Mouse (Mus musculus) kidney, postnatal 14 days (tissue): ENCODE data around the gene Misp.

Experiments used
- DNase-seq: peaks from one replicate; pipeline ENCODE4 v3.0.0; 2022; ENCODE audit warnings: mixed read lengths

Misp gene

DNA sequence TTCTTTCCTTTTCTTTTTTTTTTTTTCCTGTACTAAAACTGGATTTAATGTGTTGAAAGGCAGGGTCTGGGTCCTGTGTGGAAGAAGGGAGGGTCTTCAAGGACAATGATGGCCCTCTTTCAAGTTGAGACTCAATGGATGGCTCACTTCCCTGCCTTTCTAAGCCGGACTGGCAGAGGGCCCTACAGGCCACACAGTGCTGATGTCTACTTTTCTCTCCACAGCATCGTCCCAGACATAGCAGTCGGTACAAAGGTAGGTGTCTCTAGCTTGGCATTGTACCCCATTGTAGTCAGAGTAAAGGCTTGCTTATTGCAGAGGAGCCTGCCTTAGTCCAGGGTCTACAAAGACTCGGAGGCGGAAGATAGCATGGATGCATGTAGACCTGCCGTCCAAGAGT is 35.5 kb downstream of the Misp start:
- DNase-seq = no peak

DNA sequence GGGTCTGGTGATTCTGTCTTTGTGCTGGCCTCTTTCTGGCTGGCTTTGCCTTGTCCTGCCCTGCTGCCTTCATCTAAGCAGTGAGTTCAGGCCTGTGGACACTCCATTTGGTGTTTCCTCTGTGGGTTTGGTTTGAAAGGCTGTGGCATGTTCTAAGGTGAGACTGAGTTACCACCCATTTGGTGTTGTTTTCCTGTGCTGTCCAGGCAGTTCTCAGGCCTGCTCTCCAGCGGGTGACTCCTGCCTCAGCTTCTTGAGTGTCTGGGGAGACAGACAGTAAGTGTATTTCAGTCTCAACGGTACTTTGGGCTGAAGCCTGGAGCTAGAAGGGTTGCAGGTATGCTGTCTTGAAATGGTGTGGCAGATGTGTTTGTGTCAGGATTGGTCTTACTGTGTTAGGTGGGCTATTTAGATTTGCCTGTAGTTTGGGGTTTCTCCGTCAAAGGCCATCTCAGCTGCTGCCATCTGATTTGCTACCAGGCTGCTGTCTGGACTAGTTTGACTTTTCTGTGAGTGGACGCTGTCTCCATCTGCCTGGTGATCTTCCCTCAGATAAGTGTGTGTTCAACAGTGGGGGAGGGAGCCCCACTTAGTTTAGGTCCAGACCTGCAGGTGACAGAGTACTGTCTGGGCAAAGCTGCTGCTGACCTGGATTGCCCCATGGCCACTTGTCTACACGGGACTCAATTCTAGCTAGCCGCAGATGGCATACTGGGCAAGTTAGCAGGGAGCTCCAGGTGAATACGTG is 36.1 kb downstream of the Misp start:
- DNase-seq = no peak

DNA sequence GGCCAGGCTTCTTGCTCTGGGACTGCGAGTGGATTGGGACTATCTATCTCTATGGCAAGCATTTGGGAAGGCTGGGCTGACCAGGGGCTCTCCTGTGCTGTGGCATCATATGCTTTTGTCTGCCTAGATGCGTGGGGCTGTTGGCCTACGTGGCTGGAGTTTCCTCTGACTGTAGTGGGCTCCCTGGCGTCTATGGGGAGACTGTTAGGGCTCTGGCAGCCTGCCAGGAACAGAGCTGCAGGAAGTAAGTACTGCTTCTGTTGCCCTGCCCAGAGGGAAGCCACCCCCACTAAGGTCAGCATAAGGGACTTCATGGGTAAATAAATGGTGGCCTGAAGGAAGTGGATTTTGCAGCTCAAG is 36.6 kb downstream of the Misp start:
- peak; percentile 91 for DNase-seq

DNA sequence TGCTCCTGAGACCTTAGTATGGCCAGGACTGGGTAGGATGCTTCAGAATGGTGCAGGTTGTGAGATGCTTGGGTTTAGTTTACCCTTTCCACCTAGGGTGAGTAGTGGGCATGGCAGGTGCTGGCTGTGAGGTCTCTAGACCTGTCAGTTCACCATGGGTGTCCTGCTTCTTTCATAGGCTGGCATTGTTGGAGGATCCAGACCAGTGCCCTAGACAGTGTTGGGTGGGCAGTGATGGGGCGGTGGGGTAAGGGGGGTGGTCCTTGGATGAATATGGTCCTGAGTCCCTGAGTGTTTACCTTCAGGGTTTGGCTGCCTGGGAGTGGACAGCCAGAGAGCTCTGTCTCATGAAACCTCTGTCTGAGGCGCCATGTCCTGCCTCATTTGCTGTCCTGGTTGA is 37.1 kb downstream of the Misp start:
- no peak for DNase-seq

DNA sequence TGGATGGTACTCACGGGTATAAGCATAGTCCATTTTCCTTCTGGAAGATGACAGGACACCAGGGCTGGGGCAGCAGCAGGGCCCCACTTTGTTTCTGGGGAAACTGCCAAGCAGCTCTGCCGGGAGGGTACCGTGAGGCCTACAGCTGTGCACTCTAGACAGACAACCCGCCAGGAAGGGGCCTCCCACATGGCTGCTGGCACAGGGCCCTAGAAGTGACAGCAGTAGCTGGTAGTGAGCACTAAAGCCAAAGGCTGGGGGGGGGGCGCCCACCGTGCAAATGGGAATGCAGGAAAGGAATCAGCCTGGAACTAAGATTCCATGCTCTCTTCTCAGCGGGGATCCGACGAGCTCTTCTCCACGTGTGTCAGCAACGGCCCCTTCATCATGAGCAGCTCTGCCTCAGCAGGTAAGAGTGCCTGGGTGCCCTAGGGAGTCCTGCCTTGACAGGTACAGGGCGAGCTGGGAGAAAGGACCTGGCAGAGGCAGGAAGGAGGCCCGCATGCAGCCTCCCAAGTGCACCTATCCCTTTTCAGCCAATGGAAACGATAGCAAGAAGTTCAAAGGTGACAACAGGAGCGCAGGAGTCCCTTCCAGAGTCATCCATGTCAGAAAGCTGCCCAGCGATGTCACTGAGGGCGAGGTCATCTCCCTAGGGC is 37.8 kb downstream of the Misp start:
- peak; percentile 88 for DNase-seq

DNA sequence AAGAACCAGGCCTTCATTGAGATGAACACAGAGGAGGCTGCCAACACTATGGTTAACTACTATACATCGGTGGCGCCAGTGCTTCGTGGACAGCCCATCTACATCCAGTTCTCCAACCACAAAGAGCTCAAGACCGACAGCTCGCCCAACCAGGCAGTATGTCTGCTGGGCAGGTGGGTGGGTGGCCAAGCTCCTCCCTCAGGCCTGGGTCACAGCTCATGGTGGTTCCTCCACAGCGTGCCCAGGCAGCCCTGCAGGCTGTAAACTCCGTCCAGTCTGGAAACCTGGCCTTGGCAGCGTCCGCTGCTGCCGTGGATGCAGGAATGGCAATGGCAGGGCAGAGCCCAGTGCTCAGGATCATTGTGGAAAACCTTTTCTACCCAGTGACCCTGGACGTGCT is 38.3 kb downstream of the Misp start:
- no peak for DNase-seq

DNA sequence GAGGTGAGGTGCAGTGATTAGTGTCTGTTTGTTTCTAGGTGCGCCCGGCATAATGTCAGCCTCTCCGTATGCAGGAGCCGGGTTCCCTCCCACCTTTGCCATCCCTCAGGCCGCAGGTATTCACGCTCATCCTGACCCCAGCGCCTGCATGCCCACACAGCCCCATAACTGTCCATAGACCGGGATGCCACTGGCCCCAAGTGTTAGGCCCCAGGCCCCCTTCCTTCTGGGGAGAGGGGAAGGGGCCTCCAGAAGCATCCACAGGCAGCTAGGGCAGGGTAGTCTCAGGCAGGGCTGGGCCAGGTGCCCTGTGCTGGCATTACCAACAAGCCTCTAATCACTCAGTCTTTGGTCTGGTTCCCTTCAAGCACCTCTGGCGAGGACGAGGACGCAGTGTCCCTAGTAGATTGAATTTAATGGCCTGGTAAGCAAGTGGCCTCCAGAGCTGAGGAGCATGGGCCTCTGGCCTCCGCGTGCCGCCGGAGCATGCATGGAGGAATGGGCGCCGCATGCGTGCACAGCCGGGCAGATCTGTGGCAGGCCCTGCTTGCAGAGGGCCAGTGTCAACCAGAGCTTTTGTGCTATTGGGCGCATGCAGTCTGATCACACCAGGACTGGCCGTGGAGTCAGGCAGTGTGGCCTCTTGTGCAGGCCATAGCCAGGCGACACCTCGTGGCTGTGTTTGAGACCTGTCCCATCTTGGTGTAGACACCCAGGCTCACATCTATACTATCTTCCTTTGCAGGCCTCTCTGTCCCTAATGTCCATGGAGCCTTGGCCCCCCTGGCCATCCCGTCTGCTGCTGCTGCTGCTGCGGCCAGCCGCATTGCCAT is 39.5 kb downstream of the Misp start:
- no peak for DNase-seq

DNA sequence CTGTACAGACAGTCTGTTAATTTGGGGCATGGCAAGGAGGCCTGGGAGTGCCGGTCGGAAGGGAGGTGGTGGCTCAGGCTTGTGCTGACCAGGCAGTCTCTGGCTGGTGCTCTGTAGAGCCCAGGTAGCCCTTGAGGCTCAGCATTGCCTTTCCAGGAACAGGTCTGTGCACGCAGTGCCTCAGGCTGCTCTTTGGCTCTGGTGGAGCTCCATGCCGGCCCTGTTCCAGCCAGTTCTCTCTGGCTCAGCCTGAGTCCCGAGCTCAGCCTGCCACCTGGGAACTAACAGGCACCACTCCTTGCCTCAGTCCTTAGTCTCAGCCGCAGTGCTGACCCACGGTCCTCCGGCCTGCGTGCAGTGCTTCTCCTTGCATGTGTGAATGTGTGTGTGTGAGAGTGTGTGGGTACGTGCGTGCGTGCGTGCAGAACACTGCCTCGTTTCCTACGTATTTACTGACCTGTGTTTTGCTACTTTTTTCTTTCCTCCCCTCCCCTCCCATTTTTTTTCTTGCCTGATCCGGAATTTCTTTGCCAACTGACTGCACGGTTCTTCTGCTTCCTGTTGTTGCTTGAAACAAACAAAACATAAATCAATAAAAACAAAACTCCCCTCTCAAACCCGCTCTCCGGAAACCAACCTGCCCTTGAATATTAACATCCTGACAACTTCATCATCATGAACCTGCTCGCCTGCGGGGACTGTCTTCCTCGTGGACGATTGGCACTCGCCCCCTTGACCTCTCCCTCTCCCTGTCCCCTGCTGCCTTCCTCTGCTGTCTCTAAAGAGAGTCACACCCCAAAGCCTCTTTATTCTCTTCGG is 40.6 kb downstream of the Misp start:
- peak; percentile 83 for DNase-seq

DNA sequence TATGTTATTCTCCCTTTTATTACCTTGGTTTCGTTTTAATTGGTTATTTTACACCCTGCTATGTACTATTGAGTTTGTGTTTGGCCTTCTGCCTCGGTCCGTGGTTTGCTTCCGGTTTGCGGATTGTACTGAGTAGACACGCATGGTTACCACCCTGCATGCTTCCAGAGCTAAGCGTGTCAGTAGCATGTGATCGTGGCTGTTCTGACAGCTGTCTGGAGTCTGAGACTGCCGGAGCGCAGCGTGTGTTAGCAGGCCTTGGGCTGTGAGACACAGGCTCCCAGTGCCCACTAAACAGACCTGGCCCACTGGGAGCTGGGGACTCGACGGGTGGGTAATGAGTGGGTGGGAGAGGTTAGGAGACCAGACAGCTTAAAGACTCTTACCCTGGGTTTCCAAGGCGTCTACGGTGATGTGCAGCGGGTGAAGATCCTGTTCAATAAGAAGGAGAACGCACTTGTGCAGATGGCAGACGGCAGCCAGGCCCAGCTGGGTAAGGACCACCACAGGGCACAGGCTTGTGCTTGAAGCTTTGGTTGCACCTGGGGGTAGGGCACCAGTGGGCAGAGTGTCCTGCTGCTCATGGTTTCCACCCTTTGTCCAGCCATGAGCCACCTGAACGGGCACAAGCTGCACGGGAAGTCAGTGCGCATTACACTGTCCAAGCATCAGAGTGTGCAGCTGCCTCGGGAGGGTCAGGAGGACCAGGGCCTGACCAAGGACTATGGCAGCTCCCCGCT is 41.4 kb downstream of the Misp start:
- DNase-seq = no peak

DNA sequence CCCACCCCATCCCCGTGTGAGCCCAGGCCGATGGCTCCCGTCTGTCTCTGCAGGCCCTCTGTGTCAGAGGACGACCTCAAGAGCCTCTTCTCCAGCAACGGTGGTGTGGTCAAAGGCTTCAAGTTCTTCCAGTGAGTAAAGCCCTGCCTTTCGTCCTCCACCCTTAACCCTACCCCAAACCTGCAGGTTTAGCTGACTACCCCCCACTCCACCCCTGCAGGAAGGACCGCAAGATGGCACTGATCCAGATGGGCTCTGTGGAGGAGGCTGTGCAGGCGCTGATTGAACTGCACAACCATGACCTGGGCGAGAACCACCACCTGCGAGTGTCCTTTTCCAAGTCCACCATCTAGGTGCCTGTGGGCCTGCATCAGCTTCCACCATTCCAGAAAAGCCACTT is 42.1 kb downstream of the Misp start:
- DNase-seq = no peak

DNA sequence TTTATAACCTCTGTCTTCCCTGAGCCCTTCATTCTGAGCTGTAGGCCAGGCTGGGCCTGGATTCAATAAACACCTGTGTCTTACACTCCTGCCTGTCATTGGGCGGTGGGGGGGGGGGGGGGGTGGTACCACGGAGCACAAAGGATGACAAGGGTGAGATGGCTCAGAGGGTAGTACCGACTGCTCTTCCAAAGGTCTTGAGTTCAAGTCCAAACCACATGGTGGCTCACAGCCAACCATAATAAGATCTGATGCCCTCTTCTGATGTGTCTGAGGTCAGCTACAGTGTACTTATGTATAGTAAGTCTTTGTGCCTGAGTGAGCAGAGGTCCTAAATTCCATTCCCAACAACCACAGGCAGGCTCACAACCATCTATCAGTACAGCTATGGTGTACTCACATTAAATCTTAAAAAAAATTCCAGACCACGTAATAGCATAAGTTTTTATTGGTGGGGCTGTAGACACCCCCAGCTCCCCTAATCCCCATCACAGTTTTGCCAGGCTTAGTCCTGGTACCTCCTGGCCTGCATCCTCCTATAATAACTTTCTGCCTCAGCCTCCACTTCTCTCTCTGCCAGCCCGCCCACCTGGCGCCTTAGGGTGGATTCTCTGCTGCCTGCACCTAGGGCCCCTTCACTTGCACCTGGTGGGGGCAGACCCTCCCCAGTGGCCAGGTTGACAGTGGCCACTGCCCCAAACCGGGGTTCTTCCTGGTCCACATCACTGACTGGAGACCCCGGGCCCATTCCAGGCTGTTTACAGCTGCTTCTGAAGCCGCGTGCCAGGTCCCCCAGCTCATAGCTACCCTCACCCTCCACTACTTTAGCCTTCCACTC is 43.8 kb downstream of the Misp start:
- no peak for DNase-seq

DNA sequence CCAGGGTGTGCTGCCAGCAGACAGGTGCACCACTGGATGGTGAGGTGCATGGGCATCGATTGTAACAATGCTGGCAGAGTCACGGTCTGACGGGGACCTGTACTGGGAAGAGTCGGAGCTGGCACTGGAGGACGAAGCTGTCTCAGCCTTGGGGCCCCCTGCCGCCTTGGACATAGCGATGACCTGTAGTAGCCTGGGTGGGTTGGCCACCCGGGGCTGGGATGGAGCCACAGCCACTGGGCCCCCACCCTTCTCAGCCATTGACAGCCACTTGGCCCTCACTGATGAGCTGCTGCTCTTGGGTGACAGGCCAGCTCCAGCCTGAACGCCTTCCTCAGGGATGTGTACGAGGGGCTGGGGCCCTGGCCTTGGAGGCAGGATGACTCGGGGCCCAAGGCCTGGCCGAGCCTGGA is 44.4 kb downstream of the Misp start:
- DNase-seq = no peak

DNA sequence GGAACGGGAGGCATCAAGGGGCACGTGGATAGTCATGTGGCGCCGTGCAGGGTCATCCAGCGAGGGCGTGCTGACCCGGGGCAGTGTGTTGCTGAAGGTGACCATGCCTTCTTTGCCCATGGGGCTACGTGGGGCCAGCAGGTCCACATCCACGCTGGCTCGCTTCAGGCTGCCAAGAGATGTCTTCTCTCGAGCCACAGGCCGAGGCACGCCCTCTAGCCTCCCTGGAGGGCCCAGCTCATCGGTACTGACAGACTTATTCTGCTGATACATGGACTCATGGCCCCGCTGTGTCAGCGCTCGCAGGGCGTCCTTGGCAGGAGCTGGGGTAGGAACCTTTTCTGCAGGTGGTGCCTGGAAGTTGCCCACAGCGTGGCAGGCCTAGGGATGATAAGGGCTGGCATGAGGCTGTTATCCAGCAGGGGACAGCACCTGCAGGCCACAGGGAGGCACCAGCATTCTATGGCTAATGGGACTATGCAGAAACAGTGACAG is 45.1 kb downstream of the Misp start:
- DNase-seq = no peak

DNA sequence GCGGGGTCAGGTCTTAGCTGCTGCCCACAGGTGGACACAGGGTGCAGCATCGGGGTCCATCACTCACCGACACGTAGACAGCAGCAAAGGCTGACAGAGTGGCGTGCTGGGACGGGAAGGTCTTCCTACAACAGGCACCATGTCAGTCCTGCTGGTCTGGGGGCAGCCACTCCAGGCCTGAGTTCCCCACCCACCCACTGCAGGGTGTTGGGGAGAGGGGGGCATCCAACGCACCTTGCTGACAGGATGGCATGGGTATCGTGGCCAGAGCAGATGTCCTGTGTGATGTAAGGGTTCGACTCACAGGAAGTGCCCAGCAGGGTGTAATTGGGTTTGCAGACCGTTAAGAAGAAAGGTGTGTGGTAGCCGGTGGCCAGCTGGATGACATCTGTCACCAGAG is 45.8 kb downstream of the Misp start:
- DNase-seq = no peak

DNA sequence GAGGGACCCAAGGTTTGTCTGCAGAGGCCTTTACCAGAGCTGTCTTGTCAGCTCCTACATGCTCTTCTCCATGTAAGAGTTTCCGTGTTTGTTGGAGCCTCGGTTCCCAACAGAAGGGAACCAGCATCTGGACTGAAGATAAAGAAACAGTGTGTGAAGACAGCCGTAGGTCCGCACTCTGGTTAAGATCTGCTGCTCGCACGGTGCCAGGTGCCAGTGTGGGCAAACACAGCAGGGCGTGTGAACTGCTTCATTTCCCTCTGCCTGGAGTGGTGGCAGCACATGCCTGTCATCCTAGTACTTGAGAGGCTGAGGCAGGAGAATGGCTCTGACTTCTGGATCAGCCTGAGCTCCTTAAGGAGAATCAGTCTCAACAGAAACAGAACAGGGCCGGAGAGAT is 51.1 kb downstream of the Misp start:
- no peak for DNase-seq

DNA sequence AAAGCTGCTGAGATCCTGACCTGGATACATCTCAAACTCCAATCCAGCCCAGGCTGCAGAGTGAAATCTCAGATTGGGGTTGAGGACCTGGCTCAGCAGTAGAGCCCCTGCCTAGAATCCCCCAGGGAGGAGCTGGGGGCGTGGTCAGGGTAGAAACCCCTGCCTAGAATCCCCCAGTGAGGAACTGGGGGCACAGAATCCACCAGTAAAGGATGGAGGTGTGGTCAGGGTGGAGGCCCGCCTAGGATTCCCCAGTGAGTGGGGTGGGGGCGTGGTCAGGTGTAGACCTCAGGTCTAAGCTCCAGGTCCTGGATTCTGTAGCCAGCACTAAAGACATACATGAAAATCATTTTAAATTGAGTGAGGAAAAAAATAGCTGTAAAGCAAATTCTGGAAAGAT is 52.1 kb downstream of the Misp start:
- DNase-seq = no peak

DNA sequence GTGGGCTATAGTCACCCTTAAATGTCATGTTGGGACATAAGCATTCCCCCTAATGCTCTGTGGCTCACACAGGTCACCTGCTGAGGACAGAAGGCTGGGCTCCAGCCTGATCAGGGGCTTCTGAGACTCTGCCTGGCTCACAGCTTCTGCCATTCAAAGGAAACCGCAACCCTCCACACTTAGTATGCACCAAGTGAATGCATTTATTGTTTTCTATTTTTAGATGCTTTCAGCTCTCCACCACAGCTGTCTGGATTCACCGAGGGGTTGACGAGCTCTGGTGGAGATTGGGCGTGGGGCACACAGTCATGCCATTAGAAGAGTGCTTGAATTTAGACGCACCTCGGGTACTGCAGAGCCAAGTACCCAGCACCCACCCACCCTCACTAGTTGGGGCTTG is 52.5 kb downstream of the Misp start:
- DNase-seq = no peak

DNA sequence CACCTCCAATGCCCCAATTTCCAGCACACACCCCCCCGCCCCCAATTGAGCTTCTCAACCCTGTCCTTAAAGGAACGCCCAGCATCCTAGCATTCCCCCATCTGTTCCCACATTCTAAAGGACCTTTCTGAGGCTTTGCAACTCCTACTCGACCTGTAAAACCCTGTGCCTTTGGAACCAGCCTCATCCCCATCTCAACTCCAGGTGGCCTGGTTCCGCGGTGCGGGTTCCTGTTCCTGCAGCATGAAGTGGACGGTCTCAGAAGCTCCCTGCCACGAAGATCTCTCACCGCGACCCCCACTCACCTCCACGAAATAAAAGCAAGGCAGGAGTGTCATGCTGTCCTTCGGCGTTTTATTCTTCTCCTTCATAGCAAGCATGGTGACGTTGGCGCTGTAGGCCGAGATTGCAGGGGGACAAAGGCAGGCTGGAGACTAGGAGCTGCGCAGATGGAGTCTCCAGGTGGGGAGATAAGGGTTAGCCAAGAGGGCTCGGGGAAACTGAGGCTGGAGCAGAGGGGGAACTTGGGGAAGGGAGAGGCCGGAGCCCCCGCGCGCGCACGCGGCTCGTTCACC is 53.0 kb downstream of the Misp start:
- DNase-seq = no peak

DNA sequence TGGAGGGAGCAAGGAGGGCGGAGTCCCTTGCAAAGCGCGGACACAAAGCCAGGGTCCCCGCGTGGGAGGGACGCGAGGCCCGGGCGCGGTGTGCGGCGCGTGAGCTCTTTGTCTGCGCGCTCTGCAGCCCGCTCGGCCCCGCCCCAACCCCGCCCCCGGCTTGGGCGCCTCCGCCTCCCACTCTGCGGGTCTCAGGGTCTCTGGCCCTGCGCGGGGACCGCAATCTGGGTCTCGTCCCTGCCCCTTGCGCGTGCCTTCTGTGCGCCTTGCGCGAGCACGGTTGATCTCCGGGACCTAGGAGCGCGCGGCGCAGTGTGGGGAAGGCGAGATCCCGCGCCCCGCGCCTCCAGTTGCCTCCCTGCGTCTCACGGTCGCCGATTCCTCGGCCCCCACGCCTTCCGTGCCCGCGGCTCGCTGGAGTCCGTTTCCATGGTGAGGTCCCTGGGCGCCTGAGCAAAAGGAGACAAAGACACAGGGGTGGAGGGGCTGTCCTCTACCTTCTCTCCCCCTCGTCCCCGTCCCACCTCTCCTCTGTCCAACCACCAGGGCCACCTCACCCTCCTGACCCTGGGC is 53.6 kb downstream of the Misp start, which contains the start of the genes Prtn3 and Plppr3:
Gene Prtn3, plus strand, starts transcription at position 187 of the 573 bp plus-strand sequence.
Gene Plppr3, minus strand, starts transcription at position 345 of the 573 bp plus-strand sequence.
- peak; percentile 46 for DNase-seq

DNA sequence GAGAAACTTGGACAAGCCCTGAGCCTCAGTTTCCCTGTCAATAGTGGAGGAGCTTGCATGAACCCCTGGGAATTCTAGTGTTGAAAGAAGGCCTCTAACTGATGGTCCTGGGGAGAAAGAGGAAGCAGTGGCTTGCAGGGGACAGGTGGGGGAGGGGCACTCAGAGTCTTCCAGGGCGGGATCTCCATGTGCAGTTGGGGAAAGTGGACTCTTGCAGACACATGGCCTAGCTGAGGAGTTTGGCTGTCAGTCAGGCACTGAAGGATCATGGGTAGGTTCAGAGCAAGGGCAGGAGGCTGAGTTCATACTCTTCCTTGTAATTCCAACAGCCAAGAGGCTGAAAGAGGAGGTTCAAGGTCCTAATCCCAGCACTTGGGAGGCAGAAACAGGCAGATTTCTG is 56.4 kb downstream of the Misp start:
- peak; percentile 10 for DNase-seq
